Mouse (Mus musculus) cerebellum, adult 2 months (tissue): ENCODE data around the gene Grik2. TPM values are rescaled to one million over a fixed set of nuclear protein-coding genes. Genes with fewer than 3 reads are reported as not detected.
"Not testable (repeated sequence)": the region's sequence is repeated elsewhere in the genome, so short reads cannot be mapped to it uniquely, and the experiment has no call there.

ENCODE experiments used
- DNase-seq, 2 experiments: peaks; one replicate each; pipeline ENCODE4 v3.0.0; 2021
- H3K27ac ChIP-seq: fragments of 200-500 bp; 2 replicates; pipeline ENCODE4 v1.5.1; 2012; ENCODE audit warnings: low read length, control low read depth, inconsistent platforms; ENCODE audit not compliant: insufficient read depth
- H3K27me3 ChIP-seq: fragments of 200-500 bp; 2 replicates; pipeline ENCODE4 v1.6.1; 2012; ENCODE audit warnings: inconsistent platforms, mild to moderate bottlenecking, low read length, moderate library complexity; ENCODE audit not compliant: control insufficient read depth, insufficient read depth
- H3K4me1 ChIP-seq: fragments of 200-500 bp; 2 replicates; pipeline ENCODE4 v1.6.1; 2011; ENCODE audit warnings: low read length; ENCODE audit not compliant: control insufficient read depth, insufficient read depth
- H3K4me3 ChIP-seq: fragments of 200-500 bp; replicated peaks from 2 replicates; pipeline ENCODE3; 2011; ENCODE audit warnings: mild to moderate bottlenecking, low read depth, low read length, control low read depth; ENCODE audit not compliant: insufficient read depth
- CTCF ChIP-seq: fragments of 200-500 bp; IDR thresholded peaks from 2 replicates; pipeline ENCODE4 v1.5.1; 2011; ENCODE audit warnings: low read depth, mild to moderate bottlenecking, control low read depth, low read length, moderate library complexity, borderline replicate concordance; ENCODE audit not compliant: insufficient read depth
- POLR2A ChIP-seq: fragments of 200-500 bp; IDR thresholded peaks from 2 replicates; pipeline ENCODE4 v1.6.1; 2011; ENCODE audit warnings: low read length, control low read depth, borderline replicate concordance; ENCODE audit not compliant: insufficient read depth
- WGBS: fragments of 180-500 bp; shearing (Covaris S2); methylation state at CpG from one replicate; pipeline ENCODE4 v1.1.7; 2018; 5-methylcytosine and 5-hydroxymethylcytosine counted together
- polyA plus RNA-seq: library from polyadenylated mRNA; depleted of rRNA; stranded (reverse); fragments of >200 nt; gene quantifications from 2 replicates; pipeline ENCODE4 v1.2.3, GENCODE M21; 2012

Grik2 gene
- polyA plus RNA-seq, 1 experiment = 48.5 TPM

- Histone ChIP-seq H3K27me3 (no peaks in the 10 kb centered on the region), H3K4me3 (no peak overlapping the region), H3K4me1 (no peaks in the 10 kb centered on the region), H3K27ac (no peak overlapping the region)
- DNase-seq = no peak
- TF ChIP-seq POLR2A (no peak), CTCF (no peak)
- whole genome bisulfite sequencing = 80% methylated on average over 2 of the region's 2 CpGs
Measured at GRCm38 (mm10) chr10:49319880-49320279, 468.7 kb downstream of the Grik2 start.

- Histone ChIP-seq H3K4me1 (peaks cover 2% of the 10 kb centered on the region; the same call in 1 of the 2 replicates), H3K4me3 (no peak overlapping the region), H3K27me3 (no peaks in the 10 kb centered on the region), H3K27ac (no peak overlapping the region)
- 22% methylated on average over 2 of the region's 2 CpGs for WGBS
- TF ChIP-seq CTCF (no peak), POLR2A (no peak)
- DNase-seq = no peak
Measured at GRCm38 (mm10) chr10:49256247-49256939, 532.2 kb downstream of the Grik2 start.

GRCm38 (mm10) chr10:49237356-49237755 lies 551.2 kb downstream of the Grik2 start:
- H3K4me1 ChIP-seq, H3K27ac ChIP-seq, H3K27me3 ChIP-seq, DNase-seq, H3K4me3 ChIP-seq: not testable (repeated sequence)
- WGBS = 60% methylated on average over 6 of the region's 6 CpGs

- H3K4me1 ChIP-seq, H3K27ac ChIP-seq, DNase-seq, H3K4me3 ChIP-seq, H3K27me3 ChIP-seq: not testable (repeated sequence)
Measured at GRCm38 (mm10) chr10:49236844-49237243, 551.7 kb downstream of the Grik2 start.

GRCm38 (mm10) chr10:49220096-49220495 lies 568.5 kb downstream of the Grik2 start:
- no peaks in the 10 kb centered on the region for H3K27me3 ChIP-seq
- DNase-seq = no peak
- TF ChIP-seq POLR2A (no peak), CTCF (no peak)
- WGBS = 44% methylated on average over 1 of the region's 1 CpGs
- H3K4me3 ChIP-seq = no peak overlapping the region
- no peak overlapping the region for H3K27ac ChIP-seq
- no peaks in the 10 kb centered on the region for H3K4me1 ChIP-seq

- WGBS = 37% methylated on average over 3 of the region's 3 CpGs
- no peak for TF ChIP-seq CTCF
- no peak for TF ChIP-seq POLR2A
- no peak for DNase-seq
- H3K4me1 ChIP-seq = no peaks in the 10 kb centered on the region
- H3K4me3 ChIP-seq = no peak overlapping the region
- no peaks in the 10 kb centered on the region for H3K27me3 ChIP-seq
- no peak overlapping the region for H3K27ac ChIP-seq
Measured at GRCm38 (mm10) chr10:49219631-49220030, 568.9 kb downstream of the Grik2 start.

GRCm38 (mm10) chr10:49191773-49192371 lies 596.7 kb downstream of the Grik2 start:
- no peak for TF ChIP-seq POLR2A
- no peak for TF ChIP-seq CTCF
- no peaks in the 10 kb centered on the region for H3K4me1 ChIP-seq
- no peak for DNase-seq
- H3K27me3 ChIP-seq = no peaks in the 10 kb centered on the region
- H3K4me3 ChIP-seq = no peak overlapping the region
- H3K27ac ChIP-seq = no peak overlapping the region

GRCm38 (mm10) chr10:49191291-49191690 lies 597.3 kb downstream of the Grik2 start:
- 90% methylated on average over 1 of the region's 1 CpGs for WGBS
- H3K4me1 ChIP-seq = no peaks in the 10 kb centered on the region
- no peak for TF ChIP-seq CTCF
- no peak for TF ChIP-seq POLR2A
- H3K4me3 ChIP-seq = no peak overlapping the region
- no peaks in the 10 kb centered on the region for H3K27me3 ChIP-seq
- H3K27ac ChIP-seq = no peak overlapping the region
- DNase-seq = no peak
